Mouse (Mus musculus): ENCODE measurements at regions not wholly inside any gene's neighbourhood (a gene's known extent, or its start where the extent isn't known, plus 50 kb on each side); places are given as distances from the start of the nearest gene placed in this dataset.

- no peak for TF ChIP-seq CTCF (IDR thresholded peaks at IDR 0.05; ENCODE audit: low read depth)
- Histone ChIP-seq H3K27me3 (ENCODE audit: insufficient read depth, low read length) (no peaks in the 10 kb centered on the region), H3K9ac (no peak overlapping the region), H3K27ac (ENCODE audit: low read depth, low read length) (no peak overlapping the region), H3K9me3 (ENCODE audit: low read length) (no peaks in the 10 kb centered on the region), H3K36me3 (ENCODE audit: insufficient read depth) (no peaks in the 10 kb centered on the region), H3K4me1 (ENCODE audit: insufficient read depth) (no peaks in the 10 kb centered on the region), H3K4me2 (ENCODE audit: low read depth) (no peak overlapping the region), H3K4me3 (ENCODE audit: low read depth, low read length) (no peak overlapping the region)
- ATAC-seq (no peak), DNase-seq (no peak)
- WGBS, result 94% methylated on average over 3 of the region's 3 CpGs
Observed at GRCm38 (mm10) chr8:78086361-78086760, 126.7 kb upstream of the Ttc29 start.

- WGBS, result 91% methylated on average over 9 of the region's 9 CpGs
- H3K9ac ChIP-seq, result no peak overlapping the region
Observed at GRCm38 (mm10) chr8:78090382-78091122, 122.5 kb upstream of the Ttc29 start.

GRCm38 (mm10) chr8:78096383-78096782 is 116.7 kb upstream of the Ttc29 start:
- Histone ChIP-seq H3K9me3 (ENCODE audit: low read length) (no peaks in the 10 kb centered on the region), H3K4me2 (ENCODE audit: low read depth) (no peak overlapping the region; the same call in 1 of the 2 replicates), H3K4me1 (ENCODE audit: insufficient read depth) (no peaks in the 10 kb centered on the region), H3K36me3 (ENCODE audit: insufficient read depth) (no peaks in the 10 kb centered on the region), H3K9ac (no peak overlapping the region), H3K27me3 (ENCODE audit: insufficient read depth, low read length) (no peaks in the 10 kb centered on the region), H3K4me3 (ENCODE audit: low read depth, low read length) (no peak overlapping the region), H3K27ac (ENCODE audit: low read depth, low read length) (no peak overlapping the region)
- no peak for DNase-seq
- WGBS, result 65% methylated on average over 5 of the region's 5 CpGs
- ATAC-seq, result no peak; the same call in 1 of the 2 replicates
- TF ChIP-seq CTCF (IDR thresholded peaks at IDR 0.05; ENCODE audit: low read depth), result peak; percentile 54

More at GRCm38 (mm10) chr8:78090382-78091122, 122.5 kb upstream of the Ttc29 start:
- H3K27me3 ChIP-seq (ENCODE audit: insufficient read depth, low read length), result no peaks in the 10 kb centered on the region
- no peak for TF ChIP-seq CTCF (IDR thresholded peaks at IDR 0.05; ENCODE audit: low read depth)
- H3K4me1 ChIP-seq (ENCODE audit: insufficient read depth), result no peaks in the 10 kb centered on the region
- no peak for ATAC-seq
- H3K27ac ChIP-seq (ENCODE audit: low read depth, low read length), result no peak overlapping the region
- no peak overlapping the region for H3K4me2 ChIP-seq (ENCODE audit: low read depth)
- DNase-seq, result no peak
- H3K9me3 ChIP-seq (ENCODE audit: low read length), result no peaks in the 10 kb centered on the region
- H3K36me3 ChIP-seq (ENCODE audit: insufficient read depth), result no peaks in the 10 kb centered on the region
- H3K4me3 ChIP-seq (ENCODE audit: low read depth, low read length), result no peak overlapping the region

GRCm38 (mm10) chr8:78098191-78098745 is 114.8 kb upstream of the Ttc29 start:
- no peak for TF ChIP-seq CTCF (IDR thresholded peaks at IDR 0.05; ENCODE audit: low read depth)

GRCm38 (mm10) chr8:78099091-78099490 is 114.0 kb upstream of the Ttc29 start:
- ATAC-seq (no peak), DNase-seq (no peak)
- H3K27me3 ChIP-seq (ENCODE audit: insufficient read depth, low read length), result no peaks in the 10 kb centered on the region
- no peaks in the 10 kb centered on the region for H3K4me1 ChIP-seq (ENCODE audit: insufficient read depth)
- H3K9me3 ChIP-seq (ENCODE audit: low read length), result no peaks in the 10 kb centered on the region
- no peak overlapping the region for H3K9ac ChIP-seq
- no peak overlapping the region for H3K4me2 ChIP-seq (ENCODE audit: low read depth)
- 43% methylated on average over 3 of the region's 3 CpGs for WGBS
- H3K36me3 ChIP-seq (ENCODE audit: insufficient read depth), result no peaks in the 10 kb centered on the region
- no peak overlapping the region for H3K4me3 ChIP-seq (ENCODE audit: low read depth, low read length)
- no peak for TF ChIP-seq CTCF (IDR thresholded peaks at IDR 0.05; ENCODE audit: low read depth)
- H3K27ac ChIP-seq (ENCODE audit: low read depth, low read length), result no peak overlapping the region

More at GRCm38 (mm10) chr8:78098191-78098745, 114.8 kb upstream of the Ttc29 start:
- Histone ChIP-seq H3K27ac (ENCODE audit: low read depth, low read length) (no peak overlapping the region), H3K36me3 (ENCODE audit: insufficient read depth) (no peaks in the 10 kb centered on the region), H3K4me1 (ENCODE audit: insufficient read depth) (no peaks in the 10 kb centered on the region), H3K4me2 (ENCODE audit: low read depth) (no peak overlapping the region), H3K9ac (no peak overlapping the region), H3K4me3 (ENCODE audit: low read depth, low read length) (no peak overlapping the region), H3K27me3 (ENCODE audit: insufficient read depth, low read length) (no peaks in the 10 kb centered on the region), H3K9me3 (ENCODE audit: low read length) (no peaks in the 10 kb centered on the region)
- ATAC-seq (peak; percentile 60), DNase-seq (peak; percentile 11)
- 21% methylated on average over 6 of the region's 6 CpGs for WGBS

- Histone ChIP-seq H3K27ac (ENCODE audit: low read depth, low read length) (no peak overlapping the region), H3K4me2 (ENCODE audit: low read depth) (no peak overlapping the region), H3K36me3 (ENCODE audit: insufficient read depth) (no peaks in the 10 kb centered on the region), H3K27me3 (ENCODE audit: insufficient read depth, low read length) (no peaks in the 10 kb centered on the region), H3K4me3 (ENCODE audit: low read depth, low read length) (no peak overlapping the region), H3K9me3 (ENCODE audit: low read length) (no peaks in the 10 kb centered on the region), H3K4me1 (ENCODE audit: insufficient read depth) (no peaks in the 10 kb centered on the region), H3K9ac (no peak overlapping the region)
- TF ChIP-seq CTCF (IDR thresholded peaks at IDR 0.05; ENCODE audit: low read depth), result no peak
- DNase-seq (no peak), ATAC-seq (no peak)
- WGBS, result 73% methylated on average over 7 of the region's 7 CpGs
Observed at GRCm38 (mm10) chr8:78107339-78107738, 105.8 kb upstream of the Ttc29 start.

GRCm38 (mm10) chr8:78110003-78110649 is 103.0 kb upstream of the Ttc29 start:
- Histone ChIP-seq H3K27me3 (ENCODE audit: insufficient read depth, low read length) (no peaks in the 10 kb centered on the region), H3K36me3 (ENCODE audit: insufficient read depth) (no peaks in the 10 kb centered on the region), H3K4me2 (ENCODE audit: low read depth) (no peak overlapping the region), H3K4me3 (ENCODE audit: low read depth, low read length) (no peak overlapping the region), H3K27ac (ENCODE audit: low read depth, low read length) (no peak overlapping the region), H3K9me3 (ENCODE audit: low read length) (no peaks in the 10 kb centered on the region), H3K4me1 (ENCODE audit: insufficient read depth) (no peaks in the 10 kb centered on the region), H3K9ac (no peak overlapping the region)
- no peak for TF ChIP-seq CTCF (IDR thresholded peaks at IDR 0.05; ENCODE audit: low read depth)
- ATAC-seq, result no peak
- no peak for DNase-seq
- WGBS, result 86% methylated on average over 3 of the region's 3 CpGs
